Mouse (Mus musculus): ENCODE measurements around the gene Mob4. TPM values are rescaled to one million over a fixed set of nuclear protein-coding genes. Genes with fewer than 3 reads are reported as not detected.

Gene Mob4
- polyA plus RNA-seq, 1 experiment from 2014 or later = 134 TPM

- no peak overlapping the region for H3K27ac ChIP-seq
- 66% methylated on average over 2 of the region's 2 CpGs for WGBS
- no peaks in the 10 kb centered on the region for H3K27me3 ChIP-seq
- H3K9ac ChIP-seq = no peak overlapping the region
- H3K4me1 ChIP-seq = peaks cover 11% of the 10 kb centered on the region
- H3K9me3 ChIP-seq = no peaks in the 10 kb centered on the region
- no peak overlapping the region for H3K4me2 ChIP-seq
- no peak for ATAC-seq (ENCODE audit: insufficient number of reproducible peaks, low FRiP score, low TSS enrichment, low read depth)
- H3K4me3 ChIP-seq = no peak overlapping the region
- peaks cover 3% of the 10 kb centered on the region; the same call in 1 of the 2 replicates for H3K36me3 ChIP-seq
These were observed 2.1 kb downstream of the Mob4 start for GRCm38 (mm10) chr1:55133173-55133572.

GRCm38 (mm10) chr1:55134301-55134700, 3.3 kb downstream of the Mob4 start:
- no peak for ATAC-seq (ENCODE audit: insufficient number of reproducible peaks, low FRiP score, low TSS enrichment, low read depth)
- peaks cover 11% of the 10 kb centered on the region for H3K4me1 ChIP-seq
- no peaks in the 10 kb centered on the region for H3K9me3 ChIP-seq
- H3K36me3 ChIP-seq = peaks cover 3% of the 10 kb centered on the region; the same call in 1 of the 2 replicates
- H3K4me2 ChIP-seq = no peak overlapping the region
- H3K4me3 ChIP-seq = no peak overlapping the region
- no peak overlapping the region for H3K27ac ChIP-seq
- WGBS = 95% methylated on average over 3 of the region's 3 CpGs
- H3K27me3 ChIP-seq = no peaks in the 10 kb centered on the region
- H3K9ac ChIP-seq = no peak overlapping the region

- Histone ChIP-seq H3K27me3 (no peaks in the 10 kb centered on the region), H3K36me3 (peaks cover 12% of the 10 kb centered on the region), H3K9me3 (no peaks in the 10 kb centered on the region), H3K9ac (no peak overlapping the region), H3K4me1 (peaks cover 11% of the 10 kb centered on the region), H3K27ac (no peak overlapping the region), H3K4me3 (no peak overlapping the region), H3K4me2 (no peak overlapping the region)
- no peak for ATAC-seq (ENCODE audit: insufficient number of reproducible peaks, low FRiP score, low TSS enrichment, low read depth)
- WGBS = 92% methylated on average over 1 of the region's 1 CpGs
These were observed 4.8 kb downstream of the Mob4 start for GRCm38 (mm10) chr1:55135846-55136245.

GRCm38 (mm10) chr1:55144338-55144737, 13.3 kb downstream of the Mob4 start:
- ATAC-seq (ENCODE audit: insufficient number of reproducible peaks, low FRiP score, low TSS enrichment, low read depth) = no peak
- 93% methylated on average over 4 of the region's 4 CpGs for WGBS
- Histone ChIP-seq H3K4me1 (no peaks in the 10 kb centered on the region), H3K27me3 (no peaks in the 10 kb centered on the region), H3K4me2 (no peak overlapping the region), H3K27ac (no peak overlapping the region), H3K4me3 (no peak overlapping the region), H3K9ac (no peak overlapping the region), H3K9me3 (no peaks in the 10 kb centered on the region), H3K36me3 (peaks cover 32% of the 10 kb centered on the region)

- Histone ChIP-seq H3K36me3 (peaks cover 35% of the 10 kb centered on the region), H3K4me3 (no peak overlapping the region), H3K4me2 (no peak overlapping the region), H3K27me3 (no peaks in the 10 kb centered on the region), H3K9ac (no peak overlapping the region), H3K4me1 (no peaks in the 10 kb centered on the region), H3K9me3 (no peaks in the 10 kb centered on the region), H3K27ac (no peak overlapping the region)
- no peak for ATAC-seq (ENCODE audit: insufficient number of reproducible peaks, low FRiP score, low TSS enrichment, low read depth)
- 95% methylated on average over 7 of the region's 7 CpGs for WGBS
These were observed 14.5 kb downstream of the Mob4 start for GRCm38 (mm10) chr1:55145556-55145955.

GRCm38 (mm10) chr1:55157329-55157728, 26.3 kb downstream of the Mob4 start:
- no peak overlapping the region for H3K4me3 ChIP-seq
- H3K27ac ChIP-seq = no peak overlapping the region
- H3K4me1 ChIP-seq = no peaks in the 10 kb centered on the region
- no peak overlapping the region for H3K4me2 ChIP-seq
- peaks cover 55% of the 10 kb centered on the region for H3K36me3 ChIP-seq
- no peaks in the 10 kb centered on the region for H3K27me3 ChIP-seq
- ATAC-seq (ENCODE audit: insufficient number of reproducible peaks, low FRiP score, low TSS enrichment, low read depth) = no peak
- 96% methylated on average over 4 of the region's 4 CpGs for WGBS
- no peak overlapping the region for H3K9ac ChIP-seq
- H3K9me3 ChIP-seq = no peaks in the 10 kb centered on the region

- Histone ChIP-seq H3K27ac (no peak overlapping the region), H3K4me3 (no peak overlapping the region), H3K4me1 (no peaks in the 10 kb centered on the region), H3K27me3 (no peaks in the 10 kb centered on the region), H3K9ac (no peak overlapping the region), H3K9me3 (no peaks in the 10 kb centered on the region), H3K4me2 (no peak overlapping the region), H3K36me3 (peaks cover 50% of the 10 kb centered on the region)
- no peak for ATAC-seq (ENCODE audit: insufficient number of reproducible peaks, low FRiP score, low TSS enrichment, low read depth)
- WGBS = 92% methylated on average over 3 of the region's 3 CpGs
These were observed 27.2 kb downstream of the Mob4 start for GRCm38 (mm10) chr1:55158211-55158610.

- H3K9me3 ChIP-seq = no peaks in the 10 kb centered on the region
- H3K4me2 ChIP-seq = no peak overlapping the region
- 84% methylated on average over 8 of the region's 8 CpGs for WGBS
- no peak overlapping the region for H3K27ac ChIP-seq
- H3K36me3 ChIP-seq = peaks cover 49% of the 10 kb centered on the region
- ATAC-seq (ENCODE audit: insufficient number of reproducible peaks, low FRiP score, low TSS enrichment, low read depth) = no peak
- H3K4me1 ChIP-seq = no peaks in the 10 kb centered on the region
- H3K9ac ChIP-seq = no peak overlapping the region
- H3K27me3 ChIP-seq = no peaks in the 10 kb centered on the region
- no peak overlapping the region for H3K4me3 ChIP-seq
These were observed 27.8 kb downstream of the Mob4 start for GRCm38 (mm10) chr1:55158821-55159220.

- Histone ChIP-seq H3K36me3 (peaks cover 44% of the 10 kb centered on the region), H3K9me3 (no peaks in the 10 kb centered on the region), H3K4me1 (no peaks in the 10 kb centered on the region), H3K27me3 (no peaks in the 10 kb centered on the region), H3K27ac (no peak overlapping the region), H3K4me2 (no peak overlapping the region), H3K4me3 (no peak overlapping the region), H3K9ac (no peak overlapping the region)
- 95% methylated on average over 3 of the region's 3 CpGs for WGBS
- no peak for ATAC-seq (ENCODE audit: insufficient number of reproducible peaks, low FRiP score, low TSS enrichment, low read depth)
These were observed 29.2 kb downstream of the Mob4 start for GRCm38 (mm10) chr1:55160218-55160617.

- Histone ChIP-seq H3K4me2 (no peak overlapping the region), H3K27me3 (no peaks in the 10 kb centered on the region), H3K9me3 (no peaks in the 10 kb centered on the region), H3K4me1 (no peaks in the 10 kb centered on the region), H3K4me3 (no peak overlapping the region), H3K27ac (peak overlapping the region; percentile 50), H3K9ac (no peak overlapping the region), H3K36me3 (peaks cover 35% of the 10 kb centered on the region)
- WGBS = 83% methylated on average over 17 of the region's 17 CpGs
- ATAC-seq (ENCODE audit: insufficient number of reproducible peaks, low FRiP score, low TSS enrichment, low read depth) = no peak; the same call in 1 of the 2 replicates
These were observed 30.0 kb downstream of the Mob4 start for GRCm38 (mm10) chr1:55160831-55161638.

GRCm38 (mm10) chr1:55161895-55162294, 30.9 kb downstream of the Mob4 start:
- 69% methylated on average over 7 of the region's 7 CpGs for WGBS
- H3K9ac ChIP-seq = no peak overlapping the region
- no peak overlapping the region for H3K4me3 ChIP-seq
- no peak for ATAC-seq (ENCODE audit: insufficient number of reproducible peaks, low FRiP score, low TSS enrichment, low read depth)
- H3K4me2 ChIP-seq = no peak overlapping the region
- no peaks in the 10 kb centered on the region for H3K4me1 ChIP-seq
- H3K36me3 ChIP-seq = peaks cover 27% of the 10 kb centered on the region
- H3K27me3 ChIP-seq = no peaks in the 10 kb centered on the region
- H3K9me3 ChIP-seq = no peaks in the 10 kb centered on the region
- H3K27ac ChIP-seq = no peak overlapping the region

GRCm38 (mm10) chr1:55162781-55163180, 31.8 kb downstream of the Mob4 start:
- H3K27ac ChIP-seq = no peak overlapping the region
- no peak for ATAC-seq (ENCODE audit: insufficient number of reproducible peaks, low FRiP score, low TSS enrichment, low read depth)
- 70% methylated on average over 5 of the region's 5 CpGs for whole genome bisulfite sequencing
- H3K4me3 ChIP-seq = no peak overlapping the region
- no peaks in the 10 kb centered on the region for H3K9me3 ChIP-seq
- no peak overlapping the region for H3K9ac ChIP-seq
- H3K36me3 ChIP-seq = peaks cover 19% of the 10 kb centered on the region
- H3K4me1 ChIP-seq = no peaks in the 10 kb centered on the region
- H3K4me2 ChIP-seq = no peak overlapping the region
- no peaks in the 10 kb centered on the region for H3K27me3 ChIP-seq
